Mouse (Mus musculus): ENCODE data around the gene Hist2h3b.
"Not testable (repeated sequence)": the region's sequence is repeated elsewhere in the genome, so short reads cannot be mapped to it uniquely, and the experiment has no call there.

Gene Hist2h3b

GRCm38 (mm10) chr3:96290727-96291126, 22.3 kb downstream of the Hist2h3b start:
- in situ Hi-C loops (cut with MboI, MseI): not testable (repeated sequence)

GRCm38 (mm10) chr3:96292641-96293040, 24.2 kb downstream of the Hist2h3b start:
- in situ Hi-C loops (cut with MboI, MseI): no loop called here

GRCm38 (mm10) chr3:96293368-96293767, 24.9 kb downstream of the Hist2h3b start:
- in situ Hi-C loops (cut with MboI, MseI): no loop called here

- in situ Hi-C loops (cut with MboI, MseI): no loop called here
Observed at GRCm38 (mm10) chr3:96293787-96294186, 25.3 kb downstream of the Hist2h3b start, which contains the start of gene Fcgr1. Gene Fcgr1 (minus strand): TSS chr3:96293969.

- in situ Hi-C loops (cut with MboI, MseI): no loop called here
Observed at GRCm38 (mm10) chr3:96298360-96298759, 29.9 kb downstream of the Hist2h3b start.

- in situ Hi-C loops (cut with MboI, MseI): no loop called here
Observed at GRCm38 (mm10) chr3:96299562-96299961, 31.1 kb downstream of the Hist2h3b start.

GRCm38 (mm10) chr3:96300706-96301529, 32.5 kb downstream of the Hist2h3b start:
- in situ Hi-C loops (cut with MboI, MseI): no loop called here

- in situ Hi-C loops (cut with MboI, MseI): no loop called here
Observed at GRCm38 (mm10) chr3:96302076-96302475, 33.6 kb downstream of the Hist2h3b start.

GRCm38 (mm10) chr3:96306506-96306905, 38.1 kb downstream of the Hist2h3b start:
- in situ Hi-C loops (cut with MboI, MseI): no loop called here

GRCm38 (mm10) chr3:96309441-96309840, 41.0 kb downstream of the Hist2h3b start:
- in situ Hi-C loops (cut with MboI, MseI): no loop called here

- in situ Hi-C loops (cut with MboI, MseI): no loop called here
Observed at GRCm38 (mm10) chr3:96312341-96313098, 44.1 kb downstream of the Hist2h3b start.

All from T-helper 17 cell (primary cell).